Mouse (Mus musculus): ENCODE results near the gene Fzd5.
A peak's percentile ranks its signal among the peaks of the same experiment; 100 is the strongest.

The Fzd5 gene

DNA sequence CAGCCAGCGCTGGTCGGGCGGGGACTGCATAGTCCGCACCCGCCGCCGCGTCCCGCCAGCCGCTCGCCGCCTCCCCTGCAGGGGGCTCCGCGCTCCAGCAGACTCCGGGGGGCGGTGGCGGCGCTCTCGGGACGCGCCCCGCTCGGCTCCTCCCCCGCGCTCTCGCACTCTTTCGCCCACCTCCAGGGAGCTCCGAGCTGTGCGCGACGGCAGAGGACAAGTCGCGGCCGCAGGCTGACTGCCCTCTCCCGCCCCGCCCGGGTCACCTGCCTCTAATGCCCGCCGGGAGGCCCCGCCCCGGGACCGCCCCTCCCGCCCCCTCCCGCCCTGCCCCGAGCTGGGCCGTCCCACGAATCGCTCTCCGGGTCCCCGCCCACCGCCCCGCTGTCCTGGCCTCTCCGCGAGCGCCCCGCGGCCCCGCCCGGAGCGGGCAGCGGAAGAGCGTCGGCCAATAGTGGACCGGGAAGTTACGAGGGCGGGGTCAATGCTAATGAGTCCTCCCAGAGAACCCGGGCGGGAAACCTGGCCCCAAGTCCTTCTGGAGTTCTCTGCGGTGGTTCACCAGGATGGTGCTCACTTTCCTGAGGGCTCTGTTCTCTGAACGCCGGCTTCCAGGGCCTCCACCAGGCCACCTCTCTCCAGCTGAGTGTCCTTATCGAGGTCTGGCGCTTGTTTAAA is at the start of gene Fzd5:
Fzd5 (minus strand) TSS at position 250 of the 678 bp plus-strand sequence.
- peak; percentile 79 to 80 for DNase-seq

DNA sequence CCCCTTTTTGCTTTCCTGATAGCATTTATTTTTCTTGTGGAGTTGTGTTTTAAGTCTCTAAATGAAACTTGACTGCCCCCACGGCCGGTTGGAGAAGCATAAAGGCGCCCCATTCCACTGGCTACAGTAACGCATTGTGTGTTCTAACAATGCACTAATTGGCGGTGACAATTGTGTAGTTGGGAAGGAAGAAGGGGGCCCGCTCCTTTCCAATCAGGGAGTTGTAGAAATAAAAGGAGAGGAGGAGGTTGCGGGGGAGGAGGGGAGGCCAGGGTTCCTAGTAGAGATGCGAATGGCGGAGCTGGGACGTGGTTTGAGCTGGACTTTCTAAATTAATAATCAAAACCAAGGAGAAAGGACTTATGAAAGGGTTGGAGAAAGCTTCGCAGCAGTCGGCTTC is 42.3 kb upstream of the Fzd5 start:
- DNase-seq: no peak

DNA sequence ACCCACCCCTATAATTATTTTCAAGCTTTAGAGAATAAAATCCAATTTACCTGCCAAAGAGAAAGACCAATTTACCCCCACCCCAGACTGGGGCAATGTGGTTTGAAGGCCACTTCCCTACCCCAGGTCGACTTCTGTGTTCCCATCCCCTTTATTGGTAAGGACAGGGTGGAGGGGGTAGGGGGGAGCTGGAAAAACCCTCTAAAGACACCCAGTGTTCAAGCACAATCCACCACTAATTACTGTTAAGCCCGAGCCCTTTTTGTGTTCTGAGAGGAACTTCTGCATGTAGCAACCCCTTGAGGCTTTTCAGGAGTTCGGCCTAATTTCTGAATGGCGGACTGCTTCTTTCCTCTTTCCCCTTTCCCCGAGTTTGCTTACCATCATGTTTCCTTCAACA is 41.9 kb upstream of the Fzd5 start:
- DNase-seq: no peak

DNA sequence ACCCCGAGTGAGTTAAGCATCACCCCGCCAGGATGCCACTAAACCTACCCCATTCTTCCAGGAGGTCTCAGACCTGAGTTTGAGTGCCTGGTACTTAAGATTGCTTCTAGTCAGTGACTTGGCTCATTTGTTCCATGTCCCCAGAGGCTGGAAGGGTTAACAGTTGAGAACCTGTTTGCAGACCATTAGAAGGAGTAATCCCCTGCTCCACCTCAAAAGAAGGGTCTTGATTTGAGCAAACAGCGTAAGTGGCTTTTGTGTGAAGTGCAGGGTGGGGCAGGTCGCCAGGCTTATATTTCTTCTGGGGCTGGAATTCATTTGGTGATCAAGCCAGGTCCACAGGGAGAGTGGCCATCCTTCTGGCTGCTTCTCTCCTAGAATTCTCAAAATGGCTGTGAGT is 35.8 kb upstream of the Fzd5 start:
- no peak for DNase-seq

DNA sequence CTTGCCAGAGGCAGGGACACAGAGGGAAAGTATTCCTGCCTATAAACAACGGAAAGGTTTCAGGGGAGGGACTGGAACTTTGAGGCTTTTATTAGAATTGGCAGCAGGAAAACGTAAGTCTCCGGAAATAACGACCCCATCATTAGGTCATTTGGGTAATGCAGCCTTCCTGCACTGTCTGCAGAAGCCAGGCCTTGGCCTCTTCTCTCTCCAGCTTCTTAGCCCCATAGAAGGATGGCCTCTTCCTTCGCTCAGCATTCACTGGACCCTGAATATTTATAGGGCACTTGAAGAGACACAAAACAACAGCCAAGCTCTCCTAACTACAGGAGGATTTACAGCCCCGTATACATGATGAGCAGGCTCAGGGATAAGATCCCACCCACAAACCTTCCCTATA is 32.6 kb upstream of the Fzd5 start:
- no peak for DNase-seq

DNA sequence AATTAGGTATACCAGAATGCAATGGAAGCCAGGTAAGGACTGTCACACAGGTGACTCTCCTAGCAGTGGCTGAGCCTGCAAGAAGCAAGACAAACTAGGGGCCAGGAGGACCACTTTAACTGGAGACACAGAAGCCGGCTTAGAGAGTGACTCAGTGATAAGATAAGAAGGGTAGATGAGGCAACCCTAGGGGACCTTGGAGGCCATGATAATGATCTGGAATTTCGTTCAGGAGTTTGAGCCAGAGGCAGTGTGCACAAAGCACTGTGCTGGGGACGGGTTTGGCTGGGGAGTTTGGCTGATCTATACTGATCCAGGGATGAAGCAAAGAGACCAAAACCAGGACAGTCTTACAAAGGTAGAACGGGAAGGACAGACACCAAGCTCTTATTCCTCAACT is 24.1 kb upstream of the Fzd5 start:
- DNase-seq: no peak

DNA sequence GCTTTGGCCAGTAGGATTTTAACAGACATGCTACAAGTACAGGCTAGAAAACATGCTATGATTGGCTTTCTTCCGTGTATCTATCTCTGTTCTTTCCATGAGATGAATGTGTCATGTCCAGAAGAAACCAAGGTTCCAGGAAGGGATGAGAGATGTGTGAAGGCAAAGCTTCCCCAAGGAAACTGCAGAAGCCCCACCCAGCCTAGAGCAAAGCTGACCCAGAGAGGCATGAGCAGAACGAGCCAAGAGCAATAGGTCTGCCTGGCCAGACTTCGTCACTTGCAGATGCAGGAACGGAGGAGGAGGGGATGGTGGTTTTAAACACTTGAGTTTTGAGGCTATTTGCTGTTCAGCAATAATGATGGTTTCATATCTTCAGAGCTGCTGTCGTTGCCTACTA is 20.2 kb upstream of the Fzd5 start:
- no peak for DNase-seq

DNA sequence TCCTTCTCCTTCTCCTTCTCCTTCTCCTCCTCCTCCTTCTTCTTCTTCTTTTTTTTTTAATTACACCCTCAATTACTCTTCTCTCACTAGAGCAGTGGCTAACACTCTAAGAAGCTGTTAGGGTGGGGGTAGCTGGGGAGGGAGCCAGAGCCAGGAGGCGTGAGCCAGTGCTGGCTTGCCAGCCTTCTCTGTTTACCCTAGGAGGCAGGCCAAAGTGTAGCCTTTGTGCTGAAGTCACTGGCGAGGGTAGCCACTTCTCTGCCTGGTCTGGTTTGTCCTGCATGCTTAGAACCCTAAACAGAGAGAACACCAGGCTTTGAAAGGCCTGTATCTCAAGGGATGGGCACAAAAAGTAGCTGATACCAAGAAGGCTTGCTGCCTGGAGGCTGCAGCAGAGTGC is 19.7 kb upstream of the Fzd5 start:
- DNase-seq: no peak

DNA sequence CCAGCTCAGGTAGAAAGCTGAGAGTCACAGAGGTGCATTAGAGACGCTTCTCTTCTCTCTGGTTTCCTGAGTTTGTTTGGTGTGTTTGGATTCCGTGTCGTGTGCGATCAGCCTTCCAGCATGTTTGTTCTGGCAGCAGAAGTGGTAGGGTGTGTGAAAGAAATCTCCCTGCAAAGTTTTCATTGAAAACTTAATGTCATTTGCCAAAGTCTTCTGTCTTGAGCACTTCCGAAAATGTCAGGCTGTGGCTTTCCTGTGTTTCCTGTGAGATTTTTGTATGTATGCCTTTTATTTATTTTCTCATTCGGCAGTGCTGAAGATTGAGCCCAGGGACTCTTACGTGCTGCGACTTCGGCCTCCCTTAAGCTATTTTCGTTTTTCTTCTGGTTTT is 19.1 kb upstream of the Fzd5 start:
- no peak for DNase-seq

DNA sequence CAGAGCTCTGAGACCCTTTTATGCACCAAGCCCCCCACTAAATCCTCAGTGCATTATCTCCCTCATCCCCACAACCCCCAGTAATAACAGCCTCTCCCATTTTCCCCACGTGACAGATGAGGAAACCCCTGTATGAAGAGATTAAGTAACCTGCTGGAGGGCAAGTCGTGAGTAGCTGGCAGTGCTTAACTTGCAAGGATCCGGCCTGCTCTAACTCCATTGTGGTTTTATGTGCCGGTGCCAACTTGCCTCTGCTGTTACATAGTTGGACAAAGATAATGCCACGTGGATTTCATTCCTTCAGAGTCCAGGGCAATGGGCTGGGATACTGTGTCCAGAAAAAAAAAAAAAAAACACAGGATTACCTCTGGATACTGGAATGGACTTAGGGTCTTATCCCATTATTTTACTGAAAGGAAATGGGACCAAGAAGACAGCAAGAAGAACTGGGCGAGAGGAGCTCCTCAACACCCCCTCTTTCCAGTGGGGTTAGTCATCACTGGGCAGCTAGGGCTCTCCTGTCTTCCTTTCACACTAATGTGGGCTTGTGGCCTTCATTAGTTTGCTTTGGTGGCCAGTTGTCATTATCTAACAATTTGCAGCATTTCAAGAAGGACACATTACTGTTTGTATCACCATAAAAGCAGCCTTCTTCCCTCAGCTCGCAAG is 18.6 kb upstream of the Fzd5 start:
- DNase-seq: no peak

DNA sequence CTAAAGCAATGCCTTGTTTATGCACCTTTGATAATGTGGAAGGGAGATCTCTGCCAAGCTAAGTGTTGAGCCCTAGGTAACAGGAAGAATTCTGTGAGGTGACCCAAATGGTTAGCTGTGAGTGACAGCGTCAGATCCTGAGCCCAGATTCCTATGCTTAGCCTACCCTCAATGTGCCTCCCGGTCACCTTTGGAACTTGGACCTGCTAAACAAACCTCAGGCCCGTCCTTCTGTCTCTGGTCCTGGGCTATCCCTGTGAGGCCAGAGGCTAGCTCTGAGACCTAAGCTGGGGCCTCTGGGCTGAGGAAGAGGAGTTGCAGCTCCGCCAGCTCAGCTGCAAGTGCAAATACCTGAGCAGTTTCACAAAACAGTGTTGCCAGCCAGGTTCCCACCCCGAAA is 17.1 kb upstream of the Fzd5 start:
- no peak for DNase-seq

DNA sequence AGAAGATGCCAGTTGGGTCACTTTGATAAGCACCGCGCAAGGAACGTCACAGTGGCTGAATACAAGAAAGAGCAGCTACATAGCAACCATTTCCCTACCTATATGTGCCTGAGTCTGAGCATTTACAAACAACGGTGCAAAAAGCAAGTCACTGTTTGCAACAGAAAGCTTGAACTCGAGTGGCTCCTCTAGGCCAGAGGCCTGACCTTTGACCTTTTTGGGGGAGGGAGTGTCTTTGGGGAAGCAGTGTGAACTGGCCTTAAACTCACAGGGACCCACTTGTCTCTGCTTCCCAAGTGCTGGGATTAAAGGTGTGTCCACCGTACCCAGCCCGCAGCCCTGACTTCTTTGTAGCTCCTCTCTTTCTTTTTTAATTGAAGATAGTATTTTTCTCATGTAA is 16.1 kb upstream of the Fzd5 start:
- no peak for DNase-seq

DNA sequence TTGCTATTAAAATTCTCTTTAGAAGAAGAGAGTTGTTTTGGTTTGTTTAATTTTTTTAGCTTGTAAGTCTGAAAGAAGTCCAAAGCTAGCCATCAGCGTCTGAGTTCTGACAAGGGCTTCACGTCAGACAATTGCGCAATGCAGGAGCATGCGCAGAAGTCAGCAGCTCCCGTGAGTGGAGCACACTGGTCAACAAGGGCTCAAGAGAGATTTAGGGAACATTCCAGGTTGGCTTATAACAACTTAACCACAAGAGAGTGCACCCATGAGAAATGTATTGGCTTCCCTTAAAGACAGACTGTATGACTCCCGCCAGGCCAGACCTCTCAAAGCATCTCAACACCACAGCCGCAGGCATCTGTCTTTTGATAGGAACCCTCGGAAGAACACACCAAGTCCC is 15.6 kb upstream of the Fzd5 start:
- DNase-seq: no peak

DNA sequence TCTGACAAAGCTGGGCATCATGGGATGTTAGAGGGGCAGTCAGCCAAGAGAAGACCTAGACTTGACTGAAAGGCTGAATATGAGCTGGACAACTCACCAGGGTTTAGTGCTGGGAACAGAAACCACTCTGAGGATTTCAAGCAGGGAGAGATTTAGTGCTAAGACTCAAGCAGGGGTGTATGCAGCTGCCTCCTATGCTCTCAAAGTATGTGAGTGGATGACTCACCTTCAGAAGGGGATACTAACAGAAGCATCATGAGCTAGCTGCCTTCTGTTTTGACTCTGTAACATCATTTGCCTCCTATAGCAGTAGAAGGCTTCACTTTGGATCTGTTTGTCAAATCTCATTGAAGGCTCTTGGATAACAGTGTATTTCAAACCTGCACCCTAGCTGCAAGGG is 7.1 kb upstream of the Fzd5 start:
- DNase-seq: no peak

DNA sequence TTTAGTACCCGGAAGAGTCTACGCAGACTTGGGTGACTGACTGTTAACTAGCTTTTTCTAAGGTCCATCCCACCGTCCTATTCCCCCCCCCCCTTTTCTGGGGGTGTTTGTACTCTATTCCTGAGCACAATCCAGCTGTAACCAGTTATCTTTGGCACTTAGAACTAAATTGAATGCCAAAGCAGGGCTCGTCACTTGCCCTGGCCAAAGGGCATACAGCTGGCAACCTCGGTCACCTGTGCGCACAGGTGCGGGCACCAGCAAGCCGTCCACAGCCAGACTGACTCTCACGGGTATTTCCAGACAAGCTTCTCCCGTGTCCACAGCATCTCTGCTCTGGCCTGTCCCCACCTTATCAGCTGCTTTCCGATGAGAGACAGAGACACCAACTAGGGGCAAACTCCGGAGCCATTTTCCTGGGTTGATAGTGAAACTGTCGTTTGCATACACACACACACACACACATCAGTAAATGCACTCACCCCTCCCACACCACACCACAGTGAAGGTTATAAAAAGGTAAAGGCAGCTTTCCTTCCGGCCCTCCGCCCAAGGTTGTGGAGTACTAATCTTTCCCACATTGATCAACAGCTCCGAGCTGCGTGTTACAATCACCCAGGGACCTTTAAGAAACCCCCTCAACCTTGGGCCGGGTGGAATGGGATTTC is 5.3 kb upstream of the Fzd5 start:
- DNase-seq: no peak

DNA sequence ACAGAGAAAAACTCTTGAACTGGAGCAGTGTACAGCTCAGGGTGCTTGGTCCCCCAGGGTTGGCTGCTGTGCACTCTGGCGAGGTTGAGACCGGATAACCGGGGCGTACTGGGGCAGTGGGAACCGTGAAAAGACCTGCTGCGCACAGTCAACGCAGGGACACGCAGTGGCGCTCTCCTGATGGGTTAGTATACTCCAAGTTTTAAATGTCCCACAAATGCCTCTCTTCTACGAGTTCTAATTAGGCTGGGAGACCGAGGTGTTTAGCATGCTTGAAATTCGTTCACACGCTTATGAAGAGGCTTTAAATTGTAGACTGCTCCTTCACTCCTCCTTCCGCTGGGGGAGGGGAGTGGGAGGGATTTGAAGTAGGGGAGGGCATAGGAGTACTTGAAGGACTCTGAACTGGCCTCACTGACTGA is 1.1 kb upstream of the Fzd5 start:
- DNase-seq: peak; percentile 19 to 33

DNA sequence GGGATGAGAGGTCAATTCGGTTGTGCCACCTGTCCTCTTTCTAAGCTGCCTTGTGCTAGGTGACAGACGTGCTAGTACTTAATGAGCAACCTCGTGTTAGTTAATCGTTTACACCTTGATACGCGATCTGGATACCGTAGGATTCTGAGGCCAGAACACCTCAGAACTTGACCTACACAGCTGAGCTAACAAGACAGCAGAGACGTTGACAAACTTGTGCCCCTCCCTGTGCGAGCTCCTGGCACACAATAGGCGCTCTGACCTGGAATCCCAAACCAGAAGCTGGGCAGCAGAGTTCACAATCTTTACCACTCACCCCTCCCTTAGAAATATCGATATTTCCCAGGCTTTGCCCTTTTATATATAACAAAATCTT is 617 bp upstream of the Fzd5 start:
- DNase-seq: no peak

DNA sequence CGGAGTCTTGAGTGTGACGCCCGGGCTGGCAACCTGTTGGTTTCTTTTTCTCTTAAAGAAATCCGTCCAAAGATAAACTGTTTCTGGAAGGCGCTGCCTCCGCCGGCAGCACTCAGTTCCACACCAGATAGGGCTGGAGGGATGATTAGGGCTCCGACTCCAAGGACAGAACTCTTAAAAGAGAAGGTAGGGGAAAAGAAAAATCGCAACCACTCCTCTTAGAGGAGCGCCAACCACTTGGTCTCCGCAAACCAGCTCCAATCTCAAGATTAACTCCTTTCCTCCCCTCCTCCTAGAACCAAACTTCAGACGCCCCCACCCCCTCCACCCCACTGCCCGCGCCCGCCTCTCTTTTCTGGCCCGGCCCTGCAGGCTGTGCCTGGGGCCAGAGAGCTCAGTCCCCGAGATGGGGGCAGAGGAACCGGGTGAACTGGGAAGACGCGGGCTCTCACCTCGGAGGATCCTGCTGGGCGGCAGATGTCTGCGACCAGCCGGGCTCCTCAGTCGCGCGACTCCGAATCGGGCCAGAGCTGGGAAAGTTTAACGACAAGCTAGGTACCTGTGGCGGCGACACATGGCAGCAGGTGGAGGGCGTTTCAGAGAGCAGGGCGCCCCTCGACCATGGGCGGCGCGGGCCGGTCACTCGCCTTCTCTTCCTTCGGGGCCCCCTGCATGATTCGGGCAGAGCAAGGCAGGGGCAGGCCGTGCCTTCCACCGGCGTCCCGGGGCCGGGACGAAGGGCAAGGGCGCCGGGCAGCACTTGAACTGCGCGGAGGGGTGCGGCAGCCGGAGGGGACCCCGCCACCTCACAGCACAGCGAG is 660 bp downstream of the Fzd5 start:
- peak in 1 of 2 experiments; percentile 34 for DNase-seq

DNA sequence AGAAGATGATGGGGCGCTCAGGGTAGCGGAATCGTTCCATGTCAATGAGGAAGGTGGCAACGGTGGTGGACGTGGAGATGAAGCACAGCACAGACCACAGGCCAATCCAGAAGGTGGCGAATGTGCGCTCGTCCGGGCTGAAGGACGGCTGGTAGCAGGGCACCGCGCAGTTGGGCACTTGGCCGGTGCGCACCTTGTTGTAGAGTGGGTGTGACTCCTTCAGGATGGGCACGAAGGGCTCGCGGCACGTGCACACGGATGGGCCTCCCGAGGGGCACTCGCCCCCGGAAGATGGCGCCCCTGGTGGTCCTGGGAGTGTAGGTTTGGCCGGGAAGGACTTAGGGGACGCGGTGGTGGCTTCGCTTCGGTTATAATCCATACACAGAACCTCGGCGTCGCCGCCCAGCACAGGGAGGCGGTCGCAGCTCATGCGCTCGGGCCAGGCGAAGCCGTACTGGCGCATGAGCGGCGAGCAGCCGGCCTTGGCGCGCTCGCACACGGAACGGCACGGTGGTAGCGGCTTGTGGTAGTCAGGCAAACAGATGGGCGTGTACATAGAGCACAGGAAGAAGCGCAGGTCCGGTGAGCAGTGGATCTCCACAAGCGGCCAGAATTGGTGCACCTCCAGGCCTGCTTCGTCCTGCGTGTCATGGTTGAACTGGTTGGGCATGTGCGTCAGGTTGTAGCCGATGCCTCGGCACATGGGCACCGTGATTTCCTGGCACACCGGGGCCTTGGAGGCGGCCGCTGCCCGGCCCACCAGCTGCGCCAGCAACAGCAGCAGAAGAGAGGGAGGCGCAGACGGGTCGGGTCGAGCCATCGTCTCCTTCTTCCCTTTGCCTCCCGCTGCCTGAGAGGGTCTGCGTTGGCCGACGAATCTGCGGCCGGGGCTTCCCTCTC is 1.5 kb downstream of the Fzd5 start:
- peak; percentile 25 to 34 for DNase-seq

DNA sequence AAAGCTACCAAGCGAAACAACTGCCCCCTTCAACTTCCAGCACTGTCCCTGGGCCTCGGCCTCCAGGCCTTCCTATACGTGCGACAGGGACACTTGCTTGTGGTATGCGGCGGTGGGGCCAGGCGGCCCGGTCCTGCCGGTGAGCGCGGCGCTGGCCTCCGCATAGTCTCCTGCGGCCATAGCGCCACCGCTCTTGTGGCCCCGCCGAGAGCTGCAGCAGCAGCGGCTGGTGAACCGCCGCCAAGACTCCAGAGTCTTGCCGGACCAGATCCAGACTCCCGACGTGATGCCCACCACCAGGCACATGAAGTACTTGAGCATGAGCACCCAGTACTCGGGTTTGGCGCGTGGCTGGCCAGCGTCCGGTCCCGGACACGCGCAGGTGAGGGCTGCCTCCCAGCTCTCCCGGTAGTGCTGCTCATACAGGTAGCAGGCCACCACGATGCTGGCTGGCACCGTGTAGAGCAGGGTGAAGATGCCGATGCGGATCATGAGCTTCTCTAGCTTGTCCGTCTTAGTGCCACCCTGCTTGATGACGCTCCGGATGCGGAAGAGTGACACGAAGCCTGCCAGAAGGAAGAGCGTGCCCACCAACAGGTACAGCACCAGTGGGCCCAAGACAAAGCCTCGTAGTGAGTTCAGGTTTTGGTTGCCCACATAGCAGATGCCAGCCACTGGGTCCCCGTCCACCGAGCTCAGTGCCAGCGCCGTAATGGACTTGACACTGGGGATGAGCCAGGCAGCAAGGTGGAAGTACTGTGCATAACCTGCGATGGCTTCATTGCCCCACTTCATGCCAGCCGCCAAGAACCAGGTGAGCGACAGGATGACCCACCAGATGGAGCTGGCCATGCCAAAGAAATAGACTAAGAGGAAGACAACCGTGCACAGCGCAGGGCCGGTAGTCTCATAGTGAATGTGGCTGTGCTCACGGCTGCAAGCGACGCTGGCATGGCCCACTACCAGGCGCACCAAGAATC is 2.5 kb downstream of the Fzd5 start:
- DNase-seq: peak in 1 of 2 experiments; percentile 7
